Mouse (Mus musculus) CH12.LX (cell line): ENCODE results near the gene Hoxc8. TPM values are rescaled to one million over a fixed set of nuclear protein-coding genes. Genes with fewer than 3 reads are reported as not detected.

Source experiments
- DNase-seq: peaks from one replicate; pipeline ENCODE4 v3.0.0-alpha.2; 2013; ENCODE audit errors: extremely low read depth
- H3K27ac ChIP-seq: 2 replicates; pipeline ENCODE4 v1.5.1; 2012; ENCODE audit warnings: low read depth, mild to moderate bottlenecking, control low read depth, moderate library complexity; ENCODE audit not compliant: insufficient read depth
- H3K27me3 ChIP-seq: replicated peaks from 2 replicates; pipeline ENCODE3; 2012; ENCODE audit warnings: inconsistent platforms
- H3K36me3 ChIP-seq, 2 experiments: replicated peaks in 1 of 2; 2 replicates each; pipeline versions ENCODE3 to v1.6.1; 2012; ENCODE audit warnings: inconsistent platforms in 1 of 2, low read length in 1 of 2, mild to moderate bottlenecking in 1 of 2, mixed read lengths in 1 of 2, moderate library complexity in 1 of 2; ENCODE audit not compliant: control insufficient read depth in 1 of 2, insufficient read depth in 1 of 2
- H3K4me1 ChIP-seq, 2 experiments: 2 replicates each; pipeline ENCODE4 v1.6.1; 2012; ENCODE audit warnings: inconsistent platforms in 1 of 2, moderate library complexity in 1 of 2; ENCODE audit not compliant: insufficient read depth in 2 of 2, control insufficient read depth in 1 of 2
- H3K4me2 ChIP-seq: 2 replicates; pipeline ENCODE4 v1.6.1; 2012; ENCODE audit warnings: low read depth, mild to moderate bottlenecking, control low read depth; ENCODE audit not compliant: poor library complexity, insufficient read depth, severe bottlenecking
- H3K4me3 ChIP-seq, 3 experiments: fragments of 150-350 bp in 1 of 3; sonication (generic) in 1 of 3; replicated peaks in 1 of 3; 2 replicates each; pipeline versions ENCODE3 to v1.5.1; 2011 to 2012; ENCODE audit warnings: low read depth in 2 of 3, low read length in 2 of 3, mild to moderate bottlenecking in 2 of 3, moderate library complexity in 2 of 3, control low read depth in 1 of 3, improper control_type of control experiment in 1 of 3, inconsistent platforms in 1 of 3, mixed read lengths in 1 of 3; ENCODE audit not compliant: poor library complexity in 1 of 3
- H3K79me2 ChIP-seq: replicated peaks from 2 replicates; pipeline ENCODE4 v1.6.1; 2012; ENCODE audit warnings: mild to moderate bottlenecking, moderate library complexity; ENCODE audit not compliant: control insufficient read depth, poor library complexity, insufficient read depth, severe bottlenecking; ENCODE audit errors: extremely low read depth
- H3K9ac ChIP-seq: 2 replicates; pipeline ENCODE4 v1.6.1; 2012; ENCODE audit warnings: low read depth, mild to moderate bottlenecking, control low read depth, moderate library complexity; ENCODE audit not compliant: insufficient read depth
- H3K9me3 ChIP-seq: replicated peaks from 2 replicates; pipeline ENCODE3; 2012; ENCODE audit warnings: low read length, inconsistent platforms, mixed read lengths
- CHD1 ChIP-seq: IDR thresholded peaks from 2 replicates; pipeline ENCODE4 v1.6.1; 2012; ENCODE audit warnings: low read depth, low read length, improper control_type of control experiment, inconsistent platforms
- E2F4 ChIP-seq: IDR thresholded peaks from 2 replicates; pipeline ENCODE4 v1.6.1; 2011; ENCODE audit warnings: low read depth, low read length, improper control_type of control experiment; ENCODE audit not compliant: insufficient replicate concordance
- ELF1 ChIP-seq: IDR thresholded peaks from 2 replicates; pipeline ENCODE4 v1.6.1; 2014; ENCODE audit warnings: low read depth, mild to moderate bottlenecking, inconsistent platforms, low read length, improper control_type of control experiment
- EP300 ChIP-seq: IDR thresholded peaks from 2 replicates; pipeline ENCODE4 v1.6.1; 2011; ENCODE audit warnings: low read length, improper control_type of control experiment
- ETS1 ChIP-seq: conservative IDR thresholded peaks from 2 replicates; pipeline ENCODE4 v1.6.1; 2012; ENCODE audit warnings: low read depth, mild to moderate bottlenecking, inconsistent platforms, low read length, improper control_type of control experiment, moderate library complexity
- GABPA ChIP-seq: IDR thresholded peaks from 2 replicates; pipeline ENCODE4 v1.6.1; 2012; ENCODE audit warnings: low read depth, low read length, improper control_type of control experiment, inconsistent platforms; ENCODE audit not compliant: insufficient replicate concordance
- HCFC1 ChIP-seq: IDR thresholded peaks from 2 replicates; pipeline ENCODE4 v1.6.1; 2012; ENCODE audit warnings: low read depth, mild to moderate bottlenecking, inconsistent platforms, low read length, improper control_type of control experiment
- JUN ChIP-seq: IDR thresholded peaks from 2 replicates; pipeline ENCODE4 v1.6.1; 2011; ENCODE audit warnings: low read depth, mild to moderate bottlenecking, low read length, improper control_type of control experiment, moderate library complexity; ENCODE audit not compliant: insufficient read depth
- JUND ChIP-seq: conservative IDR thresholded peaks from 2 replicates; pipeline ENCODE4 v1.6.1; 2011; ENCODE audit warnings: low read depth, low read length, improper control_type of control experiment
- KAT2A ChIP-seq: IDR thresholded peaks from 2 replicates; pipeline ENCODE4 v1.6.1; 2012; ENCODE audit warnings: low read length, improper control_type of control experiment, inconsistent platforms; ENCODE audit not compliant: insufficient replicate concordance
- MAFK ChIP-seq: IDR thresholded peaks from 2 replicates; pipeline ENCODE4 v1.6.1; 2011; ENCODE audit warnings: low read length, improper control_type of control experiment; ENCODE audit not compliant: insufficient replicate concordance
- MAX ChIP-seq: IDR thresholded peaks from 2 replicates; pipeline ENCODE4 v1.6.1; 2011; ENCODE audit warnings: low read length, improper control_type of control experiment
- MAZ ChIP-seq: IDR thresholded peaks from 2 replicates; pipeline ENCODE4 v1.6.1; 2012; ENCODE audit warnings: low read depth, mild to moderate bottlenecking, inconsistent platforms, low read length, improper control_type of control experiment, moderate library complexity
- MEF2A ChIP-seq: IDR thresholded peaks from 2 replicates; pipeline ENCODE4 v1.6.1; 2014; ENCODE audit warnings: low read depth, mild to moderate bottlenecking, inconsistent platforms, low read length, improper control_type of control experiment, borderline replicate concordance
- NELFE ChIP-seq: IDR thresholded peaks from 2 replicates; pipeline ENCODE4 v1.6.1; 2011; ENCODE audit warnings: low read depth, low read length, improper control_type of control experiment
- NRF1 ChIP-seq: IDR thresholded peaks from 2 replicates; pipeline ENCODE4 v1.6.1; 2014; ENCODE audit warnings: low read depth, mild to moderate bottlenecking, inconsistent platforms, low read length, improper control_type of control experiment, moderate library complexity
- POLR2A ChIP-seq: IDR thresholded peaks from 2 replicates; pipeline ENCODE4 v1.6.1; 2011; ENCODE audit warnings: low read depth, mild to moderate bottlenecking, improper control_type of control experiment, low read length
- POLR2AphosphoS2 ChIP-seq: IDR thresholded peaks from 2 replicates; pipeline ENCODE4 v1.6.1; 2011; ENCODE audit warnings: low read depth, low read length, improper control_type of control experiment
- SIN3A ChIP-seq: IDR thresholded peaks from 2 replicates; pipeline ENCODE4 v1.6.1; 2012; ENCODE audit warnings: low read length, improper control_type of control experiment, inconsistent platforms
- SMC3 ChIP-seq: IDR thresholded peaks from 2 replicates; pipeline ENCODE4 v1.6.1; 2011; ENCODE audit warnings: low read depth, low read length, improper control_type of control experiment
- TCF12 ChIP-seq: IDR thresholded peaks from 2 replicates; pipeline ENCODE4 v1.6.1; 2014; ENCODE audit warnings: low read depth, mild to moderate bottlenecking, inconsistent platforms, low read length, improper control_type of control experiment
- UBTF ChIP-seq: IDR thresholded peaks from 2 replicates; pipeline ENCODE4 v1.6.1; 2012; ENCODE audit warnings: low read depth, mild to moderate bottlenecking, inconsistent platforms, low read length, improper control_type of control experiment, moderate library complexity
- USF1 ChIP-seq: IDR thresholded peaks from 2 replicates; pipeline ENCODE4 v1.6.1; 2014; ENCODE audit warnings: low read depth, mild to moderate bottlenecking, inconsistent platforms, low read length, improper control_type of control experiment
- USF2 ChIP-seq: conservative IDR thresholded peaks from 2 replicates; pipeline ENCODE4 v1.6.1; 2011; ENCODE audit warnings: low read depth, low read length, improper control_type of control experiment
- ZC3H11A ChIP-seq: IDR thresholded peaks from 2 replicates; pipeline ENCODE4 v1.6.1; 2012; ENCODE audit warnings: low read depth, mild to moderate bottlenecking, inconsistent platforms, low read length, improper control_type of control experiment
- ZMIZ1 ChIP-seq: IDR thresholded peaks from 2 replicates; pipeline ENCODE4 v1.6.1; 2012; ENCODE audit warnings: low read depth, mild to moderate bottlenecking, inconsistent platforms, low read length, improper control_type of control experiment
- ZNF384 ChIP-seq: IDR thresholded peaks from 2 replicates; pipeline ENCODE4 v1.6.1; 2012; ENCODE audit warnings: low read depth, low read length, improper control_type of control experiment, inconsistent platforms
- dilution Hi-C: fragments of 300-500 bp; cut with MboI; formaldehyde crosslinking; loops from 2 replicates; pipeline ENCODE4 v1.14.3; 2020; ENCODE audit warnings: low sequenced_read_pairs; ENCODE audit not compliant: extremely low pct_unique_long_range_greater_than_20kb, extremely low pct_ligation_motif_present
- in situ Hi-C: fragments of 300-500 bp; cut with MboI; formaldehyde crosslinking; loops from 3 replicates; pipeline ENCODE4 v1.14.3; 2019; ENCODE audit warnings: low sequenced_read_pairs, low pct_ligation_motif_present, low pct_unique_long_range_greater_than_20kb, mixed read lengths
- polyA plus RNA-seq: library from polyadenylated mRNA; unstranded; fragments of >175 nt; gene quantifications from 2 replicates; pipeline ENCODE4 v1.2.1, GENCODE M21; 2012; ENCODE audit warnings: low read depth; ENCODE audit not compliant: insufficient read length
- total RNA-seq, 2 experiments: library from RNA; depleted of rRNA; stranded (reverse); fragments of 300-350 nt in 1 of 2; fragments of >200 nt in 1 of 2; gene quantifications; 2 replicates each; pipeline ENCODE4 v1.2.3; 2012 to 2014

Hoxc8 gene
- total and polyA plus RNA-seq, 3 experiments: not detected

GRCm38 (mm10) chr15:103040601-103041000 is 50.2 kb downstream of the Hoxc8 start:
- H3K27ac ChIP-seq: no peak overlapping the region
- in situ Hi-C loops: no loop called here
- peaks cover 0 to 49% of the 10 kb centered on the region in 2 experiments for H3K36me3 ChIP-seq
- H3K4me3 ChIP-seq: no peak overlapping the region
- peaks cover 3% of the 10 kb centered on the region; the same call in 1 of the 2 replicates for H3K79me2 ChIP-seq
- dilution Hi-C loops: no loop called here
- no peaks in the 10 kb centered on the region for H3K27me3 ChIP-seq
- H3K4me1 ChIP-seq: peaks cover 0 to 48% of the 10 kb centered on the region in 2 experiments; a peak in 2 of 4 replicates
- no peak overlapping the region for H3K4me2 ChIP-seq
- no peak overlapping the region for H3K9ac ChIP-seq
- no peak for TF ChIP-seq UBTF
- TF ChIP-seq TCF12: no peak
- TF ChIP-seq ELF1: no peak
- TF ChIP-seq ZMIZ1: no peak
- no peak for TF ChIP-seq ETS1
- TF ChIP-seq USF2: no peak
- TF ChIP-seq SMC3: no peak
- TF ChIP-seq MAFK: no peak
- no peak for TF ChIP-seq HCFC1
- no peak for TF ChIP-seq MAX
- no peak for TF ChIP-seq JUN
- no peak for TF ChIP-seq CHD1
- no peak for TF ChIP-seq ZC3H11A
- no peak for TF ChIP-seq MEF2A
- TF ChIP-seq EP300: no peak
- no peaks in the 10 kb centered on the region for H3K9me3 ChIP-seq
- no peak for DNase-seq

DNA sequence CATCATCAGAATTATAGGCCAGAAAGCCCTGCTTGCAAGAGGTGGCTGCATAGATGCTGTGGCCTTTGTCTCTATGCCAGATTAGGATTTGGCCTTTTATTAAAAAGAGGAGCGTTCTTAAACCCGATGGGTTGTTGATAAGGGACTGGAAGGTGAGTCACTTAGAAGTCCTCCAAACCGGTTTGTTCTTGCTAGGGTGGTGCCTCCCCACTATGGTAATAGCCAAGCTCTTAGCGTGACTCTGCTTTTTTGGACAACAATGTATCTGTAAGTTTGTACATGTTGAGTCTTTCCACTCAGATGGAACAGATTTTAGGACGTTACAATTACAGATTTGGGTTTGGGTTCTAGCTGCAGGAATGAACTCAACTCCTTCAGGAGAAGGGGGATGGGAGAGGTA is 51.2 kb downstream of the Hoxc8 start:
- Histone ChIP-seq H3K4me3 (no peak overlapping the region), H3K9ac (no peak overlapping the region), H3K36me3 (peaks cover 0 to 49% of the 10 kb centered on the region in 2 experiments), H3K4me2 (no peak overlapping the region), H3K27ac (no peak overlapping the region), H3K79me2 (peaks cover 2% of the 10 kb centered on the region; the same call in 1 of the 2 replicates), H3K4me1 (peaks cover 0 to 45% of the 10 kb centered on the region in 2 experiments; a peak in 2 of 4 replicates), H3K9me3 (no peaks in the 10 kb centered on the region), H3K27me3 (no peaks in the 10 kb centered on the region)
- TF ChIP-seq ZMIZ1 (no peak), GABPA (no peak), SIN3A (no peak), CHD1 (no peak), KAT2A (no peak), USF1 (no peak), POLR2AphosphoS2 (no peak), E2F4 (no peak), HCFC1 (no peak), MAZ (no peak), POLR2A (no peak), JUND (no peak), NRF1 (no peak), EP300 (no peak), NELFE (no peak), ZNF384 (no peak)
- no peak for DNase-seq
- in situ Hi-C loops: no loop called here
- dilution Hi-C loops: no loop called here
